Mouse (Mus musculus): Measurements from ENCODE around the gene Gid8. TPM values are rescaled to one million over a fixed set of nuclear protein-coding genes. Genes with fewer than 3 reads are reported as not detected.

Gene Gid8
- polyA plus RNA-seq, 1 experiment from 2014 or later, result 64.9 TPM

DNA sequence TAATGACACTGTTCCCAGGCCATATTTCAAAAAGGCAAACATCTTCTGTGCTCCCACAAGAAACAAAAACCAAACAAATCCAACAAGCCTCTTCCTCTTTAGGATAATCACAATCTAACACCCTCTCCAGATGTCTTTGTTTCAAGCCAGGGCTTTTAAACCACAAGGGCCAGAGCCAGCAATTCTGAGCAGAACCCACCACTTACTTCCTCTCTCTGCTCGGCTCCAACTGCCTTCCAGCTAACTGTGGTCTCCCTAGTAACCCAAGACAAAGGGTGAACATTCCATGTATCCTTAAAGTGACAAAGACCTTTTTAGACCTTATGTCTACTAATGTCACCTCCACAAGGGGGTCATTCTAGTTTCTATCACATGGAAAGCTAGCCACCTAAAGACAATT, 17.3 kb upstream of the Gid8 start:
- Histone ChIP-seq H3K27me3 (ENCODE audit: control insufficient read depth, insufficient read depth, low read length) (no peaks in the 10 kb centered on the region), H3K4me2 (ENCODE audit: low read depth, severe bottlenecking) (no peak overlapping the region), H3K27ac (replicated peaks; ENCODE audit: low read depth, low read length) (no peak overlapping the region), H3K36me3 (ENCODE audit: control insufficient read depth, insufficient read depth, low read length) (peaks cover 12% of the 10 kb centered on the region), H3K9ac (ENCODE audit: low read length) (no peak overlapping the region), H3K4me3 (ENCODE audit: low read depth, low read length) (no peak overlapping the region), H3K4me1 (ENCODE audit: control insufficient read depth, insufficient read depth, low read length) (no peaks in the 10 kb centered on the region), H3K9me3 (ENCODE audit: control insufficient read depth, low read length) (no peaks in the 10 kb centered on the region)
- no peak for DNase-seq (ENCODE audit: low spot score)
- ATAC-seq (ENCODE audit: insufficient number of reproducible peaks, low FRiP score, low TSS enrichment, low read depth), result no peak
- WGBS, result 8% methylated on average over 1 of the region's 1 CpGs

DNA sequence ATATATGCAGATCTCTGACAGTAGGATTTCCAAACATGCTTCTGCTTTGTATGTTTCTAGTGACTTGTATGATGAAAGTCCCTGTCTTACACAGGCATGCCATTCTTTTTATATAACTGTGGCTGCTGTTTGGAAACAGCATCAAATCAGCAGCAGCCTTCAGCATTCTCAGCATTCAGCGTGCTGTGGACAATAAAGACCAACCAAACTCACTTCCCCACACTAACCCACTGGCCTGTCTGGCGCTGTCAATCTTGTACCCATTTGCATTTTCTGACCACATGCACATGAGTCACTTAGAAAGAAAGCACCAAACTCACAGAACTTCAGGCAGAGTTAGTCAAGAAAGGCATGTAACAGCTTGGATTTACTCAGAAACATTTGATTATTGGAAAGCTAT, 14.7 kb upstream of the Gid8 start:
- H3K4me3 ChIP-seq (ENCODE audit: low read depth, low read length), result no peak overlapping the region
- 92% methylated on average over 2 of the region's 2 CpGs for WGBS
- H3K27me3 ChIP-seq (ENCODE audit: control insufficient read depth, insufficient read depth, low read length), result no peaks in the 10 kb centered on the region
- no peak overlapping the region for H3K4me2 ChIP-seq (ENCODE audit: low read depth, severe bottlenecking)
- no peaks in the 10 kb centered on the region; the same call in 1 of the 2 replicates for H3K36me3 ChIP-seq (ENCODE audit: control insufficient read depth, insufficient read depth, low read length)
- ATAC-seq (ENCODE audit: insufficient number of reproducible peaks, low FRiP score, low TSS enrichment, low read depth), result no peak
- no peak for DNase-seq (ENCODE audit: low spot score)
- no peak overlapping the region for H3K9ac ChIP-seq (ENCODE audit: low read length)
- no peaks in the 10 kb centered on the region for H3K4me1 ChIP-seq (ENCODE audit: control insufficient read depth, insufficient read depth, low read length)
- H3K27ac ChIP-seq (replicated peaks; ENCODE audit: low read depth, low read length), result no peak overlapping the region
- no peaks in the 10 kb centered on the region for H3K9me3 ChIP-seq (ENCODE audit: control insufficient read depth, low read length)

DNA sequence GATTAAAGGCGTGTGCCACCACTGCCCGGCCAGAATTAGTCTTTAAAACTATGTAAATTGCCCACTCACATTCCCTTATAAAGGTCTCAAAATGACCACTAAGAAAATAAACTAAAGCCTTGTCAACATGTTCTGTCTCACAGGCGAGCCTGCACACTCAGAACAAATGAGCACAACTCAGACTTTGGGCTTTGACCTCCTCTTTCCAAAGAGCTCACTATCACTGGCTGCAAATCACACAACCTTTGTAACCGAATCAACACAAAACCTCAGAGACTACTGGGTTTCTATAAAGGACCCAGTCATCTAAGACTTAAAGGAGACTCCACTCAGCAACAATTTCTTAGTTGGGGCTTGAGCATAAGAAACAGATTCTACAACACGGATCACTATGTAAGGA, 9.5 kb upstream of the Gid8 start:
- DNase-seq (ENCODE audit: low spot score), result no peak
- no peaks in the 10 kb centered on the region for H3K9me3 ChIP-seq (ENCODE audit: control insufficient read depth, low read length)
- no peak for ATAC-seq (ENCODE audit: insufficient number of reproducible peaks, low FRiP score, low TSS enrichment, low read depth)
- H3K36me3 ChIP-seq (ENCODE audit: control insufficient read depth, insufficient read depth, low read length), result no peaks in the 10 kb centered on the region; the same call in 1 of the 2 replicates
- H3K4me2 ChIP-seq (ENCODE audit: low read depth, severe bottlenecking), result peak overlapping the region; percentile 68
- H3K4me1 ChIP-seq (ENCODE audit: control insufficient read depth, insufficient read depth, low read length), result peaks cover 14% of the 10 kb centered on the region
- no peaks in the 10 kb centered on the region for H3K27me3 ChIP-seq (ENCODE audit: control insufficient read depth, insufficient read depth, low read length)
- 89% methylated on average over 5 of the region's 5 CpGs for WGBS
- peak overlapping the region; percentile 93 for H3K9ac ChIP-seq (ENCODE audit: low read length)
- no peak overlapping the region for H3K27ac ChIP-seq (replicated peaks; ENCODE audit: low read depth, low read length)
- peak overlapping the region; percentile 83 for H3K4me3 ChIP-seq (ENCODE audit: low read depth, low read length)

DNA sequence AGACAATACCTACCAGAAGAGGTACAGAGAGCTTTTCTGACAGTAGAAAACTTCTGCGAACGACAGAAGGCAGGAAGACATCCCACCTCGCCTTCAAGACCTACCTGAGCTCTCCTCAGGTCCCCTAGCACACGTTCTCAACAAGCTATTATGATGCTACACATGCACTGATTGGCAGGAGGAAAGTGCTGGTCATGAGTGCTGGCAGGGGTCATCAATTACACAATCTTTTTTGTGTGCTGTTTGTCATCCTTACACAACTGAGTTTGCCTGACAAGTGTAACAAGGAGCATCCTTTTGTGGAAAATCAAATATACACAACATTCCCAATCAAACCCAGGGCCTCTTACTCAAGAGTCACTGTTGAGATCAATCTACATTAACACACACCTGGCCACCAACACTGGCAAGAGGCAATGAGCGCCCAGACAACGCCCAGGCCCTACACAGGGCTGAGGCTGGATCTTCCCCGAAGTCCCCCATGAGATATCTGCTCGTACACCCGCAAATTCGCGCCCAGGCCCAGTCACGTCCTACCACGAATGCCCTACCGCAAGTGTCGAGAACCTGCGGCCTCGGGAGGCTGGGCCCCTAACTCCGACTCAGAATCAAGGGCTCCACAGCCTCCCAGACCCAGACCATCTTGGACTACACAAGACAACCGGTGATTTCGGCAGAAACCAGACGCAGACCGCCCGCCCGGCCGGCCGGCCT, 8.7 kb upstream of the Gid8 start:
- Histone ChIP-seq H3K27me3 (ENCODE audit: control insufficient read depth, insufficient read depth, low read length) (no peaks in the 10 kb centered on the region), H3K9ac (ENCODE audit: low read length) (peak overlapping the region; percentile 93), H3K27ac (replicated peaks; ENCODE audit: low read depth, low read length) (peak overlapping the region; percentile 88), H3K4me1 (ENCODE audit: control insufficient read depth, insufficient read depth, low read length) (peaks cover 14% of the 10 kb centered on the region), H3K4me2 (ENCODE audit: low read depth, severe bottlenecking) (peak overlapping the region; percentile 68), H3K4me3 (ENCODE audit: low read depth, low read length) (peak overlapping the region; percentile 83), H3K9me3 (ENCODE audit: control insufficient read depth, low read length) (no peaks in the 10 kb centered on the region), H3K36me3 (ENCODE audit: control insufficient read depth, insufficient read depth, low read length) (no peaks in the 10 kb centered on the region; the same call in 1 of the 2 replicates)
- no peak; the same call in 1 of the 2 replicates for ATAC-seq (ENCODE audit: insufficient number of reproducible peaks, low FRiP score, low TSS enrichment, low read depth)
- WGBS, result 6% methylated on average over 26 of the region's 26 CpGs
- no peak for DNase-seq (ENCODE audit: low spot score)

DNA sequence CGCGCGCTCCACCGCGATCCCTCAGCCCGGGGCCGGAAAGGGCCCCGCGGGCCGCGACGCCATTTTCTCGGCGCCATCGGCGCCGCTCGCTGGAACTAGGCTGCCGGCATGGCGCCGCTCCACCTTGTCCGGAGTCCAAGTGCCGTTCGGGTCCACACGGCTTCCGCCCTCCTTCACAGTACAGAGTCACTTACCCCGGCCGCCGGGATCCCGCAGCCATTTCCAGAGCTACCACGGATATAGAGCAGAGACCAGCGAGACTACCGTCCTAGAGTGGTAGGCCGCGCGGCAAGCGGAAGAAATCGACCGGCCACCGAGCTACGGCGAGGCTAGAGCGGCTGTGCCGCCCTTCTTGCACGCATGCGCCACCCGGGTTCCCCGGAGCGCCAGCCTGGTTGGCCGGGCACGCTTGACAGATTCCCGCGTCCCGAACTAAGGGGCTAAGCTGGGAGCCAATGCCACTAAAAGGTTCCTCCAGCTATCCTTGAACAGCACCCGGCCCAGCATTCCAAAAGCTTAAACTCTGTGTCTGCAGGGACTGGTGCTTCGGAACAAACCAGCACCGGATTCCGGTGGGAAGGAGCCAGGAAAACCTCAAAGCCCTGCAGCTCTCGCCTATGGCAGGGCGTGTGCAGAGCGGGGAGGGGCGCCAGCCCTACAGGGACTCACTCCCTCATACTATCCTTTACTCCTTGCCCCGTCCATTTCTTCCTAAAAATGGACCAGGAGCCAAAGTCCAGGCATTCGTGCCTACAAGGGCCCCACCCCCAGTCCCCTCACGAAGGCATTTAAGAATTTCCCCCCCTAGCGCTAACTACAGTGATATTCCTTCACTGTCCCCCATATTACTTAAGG, 7.9 kb upstream of the Gid8 start:
- peak overlapping the region; percentile 88 for H3K27ac ChIP-seq (replicated peaks; ENCODE audit: low read depth, low read length)
- H3K36me3 ChIP-seq (ENCODE audit: control insufficient read depth, insufficient read depth, low read length), result no peaks in the 10 kb centered on the region; the same call in 1 of the 2 replicates
- ATAC-seq (ENCODE audit: insufficient number of reproducible peaks, low FRiP score, low TSS enrichment, low read depth) (peak; percentile 93), DNase-seq (ENCODE audit: low spot score) (peak; percentile 92)
- H3K4me1 ChIP-seq (ENCODE audit: control insufficient read depth, insufficient read depth, low read length), result peaks cover 14% of the 10 kb centered on the region
- under 1% methylated on average over 66 of the region's 66 CpGs for WGBS
- peak overlapping the region; percentile 83 for H3K4me3 ChIP-seq (ENCODE audit: low read depth, low read length)
- H3K27me3 ChIP-seq (ENCODE audit: control insufficient read depth, insufficient read depth, low read length), result no peaks in the 10 kb centered on the region
- peak overlapping the region; percentile 68 for H3K4me2 ChIP-seq (ENCODE audit: low read depth, severe bottlenecking)
- peak overlapping the region; percentile 93 for H3K9ac ChIP-seq (ENCODE audit: low read length)
- H3K9me3 ChIP-seq (ENCODE audit: control insufficient read depth, low read length), result no peaks in the 10 kb centered on the region

DNA sequence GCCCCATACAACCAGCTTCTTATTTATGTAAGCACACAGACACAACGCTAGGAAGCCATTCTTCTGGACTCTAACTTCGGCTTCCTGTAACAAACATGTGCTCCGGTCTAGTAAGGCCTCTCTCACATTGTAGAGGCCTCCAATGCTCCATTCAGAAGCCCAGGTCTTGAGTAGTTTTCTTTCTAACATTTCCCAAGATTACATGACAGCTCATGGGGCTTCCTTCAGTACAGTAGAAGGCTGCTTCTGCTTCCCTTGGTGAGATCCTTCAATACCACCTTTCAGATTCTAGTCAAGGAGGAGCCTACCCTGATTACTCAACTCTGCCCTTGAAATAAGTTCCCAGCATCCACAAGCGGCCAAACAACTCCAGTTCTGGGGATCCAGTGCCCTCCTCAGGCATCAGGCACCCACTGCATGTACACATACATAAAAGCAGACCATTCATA, 7.2 kb upstream of the Gid8 start:
- H3K4me2 ChIP-seq (ENCODE audit: low read depth, severe bottlenecking), result peak overlapping the region; percentile 68
- H3K27me3 ChIP-seq (ENCODE audit: control insufficient read depth, insufficient read depth, low read length), result no peaks in the 10 kb centered on the region
- peaks cover 14% of the 10 kb centered on the region for H3K4me1 ChIP-seq (ENCODE audit: control insufficient read depth, insufficient read depth, low read length)
- H3K36me3 ChIP-seq (ENCODE audit: control insufficient read depth, insufficient read depth, low read length), result no peaks in the 10 kb centered on the region
- peak overlapping the region; percentile 93 for H3K9ac ChIP-seq (ENCODE audit: low read length)
- ATAC-seq (ENCODE audit: insufficient number of reproducible peaks, low FRiP score, low TSS enrichment, low read depth) (no peak), DNase-seq (ENCODE audit: low spot score) (no peak)
- H3K9me3 ChIP-seq (ENCODE audit: control insufficient read depth, low read length), result no peaks in the 10 kb centered on the region
- peak overlapping the region; percentile 83 for H3K4me3 ChIP-seq (ENCODE audit: low read depth, low read length)
- WGBS, result 36% methylated on average over 4 of the region's 4 CpGs
- peak overlapping the region; percentile 88; the same call in 1 of the 2 replicates for H3K27ac ChIP-seq (replicated peaks; ENCODE audit: low read depth, low read length)

DNA sequence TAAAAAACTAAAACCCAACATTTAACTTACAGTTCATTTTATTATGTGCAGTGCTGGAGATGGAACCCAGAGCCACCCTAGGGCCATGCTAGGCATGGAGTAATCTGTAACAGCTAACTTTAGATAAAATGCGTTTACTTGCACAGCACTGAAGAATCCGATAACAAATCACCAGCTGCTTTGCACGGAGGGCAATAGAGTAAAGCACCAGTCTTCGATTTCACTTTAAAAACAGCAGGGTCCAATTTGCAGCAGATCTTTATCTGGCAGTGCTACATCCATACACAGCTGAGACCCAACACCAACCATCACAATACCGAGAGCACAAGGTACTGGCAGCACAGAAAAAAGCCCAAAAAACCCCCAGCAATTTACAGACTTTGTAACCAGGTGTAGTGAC, 6.7 kb upstream of the Gid8 start:
- WGBS, result 75% methylated on average over 5 of the region's 5 CpGs
- Histone ChIP-seq H3K36me3 (ENCODE audit: control insufficient read depth, insufficient read depth, low read length) (no peaks in the 10 kb centered on the region), H3K27ac (replicated peaks; ENCODE audit: low read depth, low read length) (peak overlapping the region; percentile 3; the same call in 1 of the 2 replicates), H3K9ac (ENCODE audit: low read length) (no peak overlapping the region), H3K4me1 (ENCODE audit: control insufficient read depth, insufficient read depth, low read length) (peaks cover 14% of the 10 kb centered on the region), H3K9me3 (ENCODE audit: control insufficient read depth, low read length) (no peaks in the 10 kb centered on the region), H3K4me3 (ENCODE audit: low read depth, low read length) (no peak overlapping the region), H3K4me2 (ENCODE audit: low read depth, severe bottlenecking) (no peak overlapping the region), H3K27me3 (ENCODE audit: control insufficient read depth, insufficient read depth, low read length) (no peaks in the 10 kb centered on the region)
- no peak for ATAC-seq (ENCODE audit: insufficient number of reproducible peaks, low FRiP score, low TSS enrichment, low read depth)
- DNase-seq (ENCODE audit: low spot score), result no peak

DNA sequence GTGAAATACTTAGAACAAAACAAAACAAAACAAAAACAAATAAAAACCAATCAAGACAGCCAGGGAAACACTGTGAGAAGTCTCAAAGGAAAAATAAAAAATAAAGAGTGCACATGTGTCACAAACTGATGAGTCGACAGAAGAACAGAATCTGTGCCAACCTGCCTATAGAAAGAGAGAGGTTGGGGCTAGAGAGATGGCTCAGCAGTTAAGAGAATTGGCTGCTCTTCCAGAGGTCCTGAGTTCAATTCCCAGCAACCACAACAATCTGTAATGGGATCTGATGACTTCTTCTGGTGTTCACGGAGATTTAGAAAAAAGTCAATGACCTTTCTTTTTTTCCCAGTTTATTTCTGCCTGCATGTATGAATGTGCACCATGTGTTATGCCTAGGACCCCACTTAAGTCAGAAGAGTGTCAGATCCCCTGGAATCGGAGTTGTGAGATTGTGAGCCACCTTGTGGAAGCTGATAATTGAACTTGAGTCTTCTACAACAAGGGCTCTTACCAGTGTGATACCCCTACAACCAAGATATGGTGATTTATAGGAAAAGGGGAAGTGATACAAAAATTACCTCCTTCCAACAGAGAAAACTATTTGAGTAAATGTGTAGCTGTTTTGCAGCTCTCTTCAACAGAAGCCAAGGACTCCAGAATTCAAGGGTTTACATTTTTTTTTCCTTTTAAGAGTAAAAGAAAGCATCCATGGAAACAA, 6.1 kb upstream of the Gid8 start:
- peaks cover 20% of the 10 kb centered on the region for H3K4me1 ChIP-seq (ENCODE audit: control insufficient read depth, insufficient read depth, low read length)
- WGBS, result 78% methylated on average over 3 of the region's 3 CpGs

More for the DNA sequence above, 6.1 kb upstream of the Gid8 start:
- DNase-seq (ENCODE audit: low spot score), result no peak
- Histone ChIP-seq H3K4me3 (ENCODE audit: low read depth, low read length) (no peak overlapping the region), H3K27me3 (ENCODE audit: control insufficient read depth, insufficient read depth, low read length) (no peaks in the 10 kb centered on the region), H3K4me2 (ENCODE audit: low read depth, severe bottlenecking) (no peak overlapping the region), H3K27ac (replicated peaks; ENCODE audit: low read depth, low read length) (no peak overlapping the region), H3K9me3 (ENCODE audit: control insufficient read depth, low read length) (no peaks in the 10 kb centered on the region), H3K9ac (ENCODE audit: low read length) (no peak overlapping the region), H3K36me3 (ENCODE audit: control insufficient read depth, insufficient read depth, low read length) (no peaks in the 10 kb centered on the region)
- ATAC-seq (ENCODE audit: insufficient number of reproducible peaks, low FRiP score, low TSS enrichment, low read depth), result no peak
